Mouse (Mus musculus) bone marrow, adult 2 months (tissue): ENCODE results near the gene Cyb561.

Source experiments
- CTCF ChIP-seq: fragments of 200-500 bp; IDR thresholded peaks from 2 replicates; pipeline ENCODE4 v1.5.1; 2011; ENCODE audit warnings: low read length, control low read depth; ENCODE audit not compliant: control insufficient read depth, insufficient read depth
- POLR2A ChIP-seq: fragments of 200-500 bp; IDR thresholded peaks from 2 replicates; pipeline ENCODE4 v1.6.1; 2011; ENCODE audit warnings: low read depth, mild to moderate bottlenecking, control low read depth, low read length, borderline replicate concordance; ENCODE audit not compliant: control insufficient read depth

GRCm38 (mm10) chr11:105984452-105984851 lies 31.3 kb upstream of the Cyb561 start:
- TF ChIP-seq CTCF (no peak), POLR2A (no peak)
